Mouse (Mus musculus) liver, embryonic 14.5 days (tissue): Measurements from ENCODE around the gene Ankrd52. TPM values are rescaled to one million over a fixed set of nuclear protein-coding genes. Genes with fewer than 3 reads are reported as not detected.

Experiments
- ATAC-seq: fragments of 200-750 bp; cut with Nextera tagmentation; 2 replicates; pipeline ENCODE4 v1.8.0; 2017; ENCODE audit warnings: moderate number of reproducible peaks, mild to moderate bottlenecking, moderate library complexity; ENCODE audit not compliant: insufficient read depth
- DNase-seq, 3 experiments: peaks; one replicate each; pipeline ENCODE4 v3.0.0-alpha.2; 2012 to 2013; ENCODE audit warnings: low read depth in 3 of 3, low spot score in 3 of 3
- H3K27ac ChIP-seq: fragments of 300-500 bp; sonication (generic); 2 replicates; pipeline ENCODE4 v1.5.1; 2014; ENCODE audit warnings: moderate library complexity, mild to moderate bottlenecking, control low read depth, inconsistent platforms
- H3K27me3 ChIP-seq: fragments of 300-500 bp; sonication (generic); 2 replicates; pipeline ENCODE4 v1.6.1; 2014; ENCODE audit warnings: mild to moderate bottlenecking, low read length, moderate library complexity; ENCODE audit not compliant: control insufficient read depth, insufficient read depth
- H3K36me3 ChIP-seq: fragments of 300-500 bp; sonication (generic); replicated peaks from 2 replicates; pipeline ENCODE4 v1.6.1; 2014; ENCODE audit warnings: low read depth; ENCODE audit not compliant: control insufficient read depth, insufficient read depth
- H3K4me1 ChIP-seq, 2 experiments: fragments of 200-500 bp in 1 of 2; fragments of 300-500 bp in 1 of 2; sonication (generic) in 1 of 2; replicated peaks; 2 replicates each; pipeline ENCODE4 v1.6.1; 2012 to 2014; ENCODE audit warnings: antibody characterized with exemption in 1 of 2, inconsistent platforms in 1 of 2, low read length in 1 of 2; ENCODE audit not compliant: control insufficient read depth in 2 of 2, insufficient read depth in 2 of 2
- H3K4me2 ChIP-seq: fragments of 300-500 bp; sonication (generic); 2 replicates; pipeline ENCODE4 v1.6.1; 2014; ENCODE audit warnings: low read depth, mild to moderate bottlenecking, control low read depth, moderate library complexity
- H3K4me3 ChIP-seq, 2 experiments: fragments of 200-500 bp in 1 of 2; fragments of 300-500 bp in 1 of 2; sonication (generic) in 1 of 2; 2 replicates each; pipeline ENCODE4 v1.5.1; 2012 to 2014; ENCODE audit warnings: low read depth in 2 of 2, low read length in 2 of 2, mild to moderate bottlenecking in 2 of 2, control low read depth in 1 of 2, inconsistent platforms in 1 of 2, moderate library complexity in 1 of 2; ENCODE audit not compliant: insufficient read depth in 1 of 2
- H3K9ac ChIP-seq: fragments of 300-500 bp; sonication (generic); replicated peaks from 2 replicates; pipeline ENCODE4 v1.6.1; 2014; ENCODE audit warnings: mild to moderate bottlenecking, control low read depth, moderate library complexity
- H3K9me3 ChIP-seq: fragments of 300-500 bp; sonication (generic); 2 replicates; pipeline ENCODE4 v1.6.1; 2016; ENCODE audit warnings: low read length, mixed read lengths; ENCODE audit not compliant: control insufficient read depth
- CTCF ChIP-seq: IDR thresholded peaks from 2 replicates; pipeline ENCODE4 v1.5.1; 2016; ENCODE audit warnings: antibody characterized with exemption, low read depth, control low read depth
- EP300 ChIP-seq: IDR thresholded peaks from 2 replicates; pipeline ENCODE4 v1.6.1; 2016; ENCODE audit warnings: antibody characterized with exemption, low read depth
- WGBS: fragments of 180-500 bp; shearing (Covaris S2); extraction: QIAGEN DNeasy Blood & Tissue Kit; methylation state at CpG from one replicate; pipeline ENCODE4 v1.1.7; 2014; ENCODE audit not compliant: insufficient replicate concordance; 5-methylcytosine and 5-hydroxymethylcytosine counted together
- microRNA-seq: library from miRNA; unstranded; fragments of <30 nt; microRNA quantifications from one replicate; pipeline ENCODE4, GENCODE M21; 2016
- polyA plus RNA-seq, 2 experiments: library from polyadenylated mRNA; depleted of rRNA in 1 of 2; stranded (reverse) in 1 of 2; unstranded in 1 of 2; fragments of >200 nt; fragmentation: Nextera tagmentation in 1 of 2; extraction: Ambion mirVana in 1 of 2; gene quantifications; 2 replicates each; pipeline versions ENCODE4 v1.2.1 to v1.2.3; 2012 to 2014

Ankrd52 gene
- polyA plus RNA-seq, 2 experiments = 4.3 to 7.4 TPM

DNA sequence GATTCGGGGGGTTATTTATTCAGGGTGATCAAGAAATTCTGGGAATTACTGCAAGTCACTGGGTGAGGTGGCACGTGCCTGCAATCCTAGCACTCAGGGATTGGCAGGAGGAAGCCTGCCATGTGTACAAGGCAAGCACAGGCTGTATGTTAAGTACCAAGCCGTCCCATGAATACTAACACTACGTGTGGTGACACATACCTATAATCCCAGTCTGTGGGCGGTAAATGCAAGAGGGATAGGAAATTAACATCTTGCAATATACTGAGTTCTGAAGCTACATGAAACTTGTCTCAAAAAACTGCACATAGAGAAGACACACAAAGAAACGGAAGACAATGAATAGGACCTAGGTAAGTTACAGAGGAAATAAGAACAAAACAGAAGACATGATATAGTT lies 74.1 kb downstream of the Ankrd52 start:
- Histone ChIP-seq H3K4me3 (no peak overlapping the region), H3K27me3 (no peaks in the 10 kb centered on the region), H3K9me3 (no peaks in the 10 kb centered on the region), H3K9ac (no peak overlapping the region), H3K36me3 (no peaks in the 10 kb centered on the region), H3K4me2 (no peak overlapping the region), H3K27ac (no peak overlapping the region), H3K4me1 (peaks cover 0 to 5% of the 10 kb centered on the region in 2 experiments; a peak in 1 of 4 replicates)
- TF ChIP-seq CTCF = no peak
- TF ChIP-seq EP300 = no peak
- no peak for DNase-seq
- WGBS = 64% methylated on average over 6 of the region's 6 CpGs
- ATAC-seq = no peak

DNA sequence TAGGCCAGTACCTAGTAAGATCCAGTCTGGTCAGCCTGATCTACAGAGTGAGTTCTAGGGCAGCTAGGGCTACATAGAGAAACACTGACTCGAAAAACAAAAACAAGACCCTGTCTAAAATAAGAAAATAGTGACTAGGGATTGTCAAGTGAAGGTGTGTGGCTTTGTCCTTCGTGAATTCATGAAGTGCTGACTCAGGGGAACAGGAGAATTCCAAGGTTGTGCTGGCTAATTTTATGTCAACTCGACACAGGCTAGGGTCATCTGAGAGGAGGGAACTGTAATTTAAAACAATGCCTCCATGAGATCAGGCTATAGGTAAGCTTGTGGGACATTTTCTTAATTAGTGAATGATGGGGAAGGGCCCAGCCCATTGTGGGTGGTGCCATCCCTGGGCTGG lies 77.6 kb downstream of the Ankrd52 start:
- ATAC-seq (no peak), DNase-seq (no peak)
- no peak overlapping the region for H3K9ac ChIP-seq
- no peak overlapping the region for H3K27ac ChIP-seq
- H3K4me3 ChIP-seq = no peak overlapping the region
- H3K4me2 ChIP-seq = no peak overlapping the region
- H3K36me3 ChIP-seq = no peaks in the 10 kb centered on the region
- 69% methylated on average over 3 of the region's 3 CpGs for WGBS
- H3K4me1 ChIP-seq = peaks cover 0 to 10% of the 10 kb centered on the region in 2 experiments; a peak in 2 of 4 replicates
- no peaks in the 10 kb centered on the region for H3K9me3 ChIP-seq
- no peaks in the 10 kb centered on the region for H3K27me3 ChIP-seq
- TF ChIP-seq CTCF (no peak), EP300 (no peak)

DNA sequence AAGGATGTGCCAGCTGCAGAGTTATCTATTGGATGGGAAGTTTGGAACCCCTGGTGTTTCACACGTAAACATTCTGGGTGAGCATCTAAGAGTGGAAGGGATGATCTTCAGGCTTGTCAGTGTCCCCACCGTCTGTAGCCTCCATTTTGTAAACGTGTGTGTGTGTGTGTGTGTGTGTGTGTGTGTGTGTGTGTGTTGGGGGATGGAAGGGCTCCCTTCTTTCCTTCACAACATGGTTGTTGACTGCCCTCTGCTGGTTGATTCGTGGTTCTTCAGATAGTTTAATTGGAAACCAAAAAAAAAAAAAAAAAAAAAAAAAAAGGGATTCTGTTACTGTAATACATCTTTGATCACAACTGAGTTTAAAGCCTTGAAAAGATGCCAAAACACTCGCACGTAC lies 78.4 kb downstream of the Ankrd52 start:
- H3K9me3 ChIP-seq = no peaks in the 10 kb centered on the region
- no peaks in the 10 kb centered on the region for H3K36me3 ChIP-seq
- H3K9ac ChIP-seq = no peak overlapping the region; the same call in 1 of the 2 replicates
- H3K4me2 ChIP-seq = peak overlapping the region; percentile 22; the same call in 1 of the 2 replicates
- H3K4me1 ChIP-seq = peaks cover 2 to 11% of the 10 kb centered on the region in 2 experiments
- no peaks in the 10 kb centered on the region for H3K27me3 ChIP-seq
- H3K4me3 ChIP-seq = no peak overlapping the region
- WGBS = 1% methylated on average over 6 of the region's 6 CpGs
- no peak for TF ChIP-seq EP300
- peak; percentile 79 for TF ChIP-seq CTCF
- ATAC-seq (no peak), DNase-seq (peak; percentile 59 to 70 (median 62))
- no peak overlapping the region for H3K27ac ChIP-seq

DNA sequence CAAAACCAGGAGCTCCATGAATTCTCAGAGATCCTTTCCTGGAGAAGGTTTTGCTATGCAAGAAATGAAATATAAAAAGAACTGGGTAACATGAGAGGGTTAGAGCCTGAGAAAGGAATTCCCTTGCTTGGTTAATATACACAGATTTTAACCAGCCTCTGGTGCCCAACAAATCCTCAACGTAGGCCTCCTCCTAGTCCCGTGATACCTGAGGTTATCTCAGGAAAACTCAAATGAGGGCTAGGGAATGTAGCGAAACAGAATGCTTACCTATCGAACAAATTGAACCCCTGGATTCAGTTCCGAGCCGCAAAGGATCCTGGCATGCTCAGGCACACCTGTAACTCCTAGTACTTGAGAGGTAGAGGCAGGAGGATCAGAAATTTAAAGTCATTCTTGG lies 80.8 kb downstream of the Ankrd52 start:
- no peak overlapping the region for H3K4me2 ChIP-seq
- DNase-seq (no peak), ATAC-seq (no peak)
- no peaks in the 10 kb centered on the region for H3K27me3 ChIP-seq
- peaks cover 5 to 19% of the 10 kb centered on the region in 2 experiments for H3K4me1 ChIP-seq
- H3K27ac ChIP-seq = no peak overlapping the region
- no peak overlapping the region for H3K4me3 ChIP-seq
- H3K9me3 ChIP-seq = no peaks in the 10 kb centered on the region
- no peak overlapping the region for H3K9ac ChIP-seq
- peaks cover 11% of the 10 kb centered on the region for H3K36me3 ChIP-seq
- TF ChIP-seq EP300 = no peak
- no peak for TF ChIP-seq CTCF
- 83% methylated on average over 6 of the region's 6 CpGs for WGBS

Small RNA genes lying within 50 kb of the gene (microRNA-seq; reads per million reads assigned to microRNA genes)
- gene Gm25361 (not detected), gene Gm26308 (not detected), gene Mir6914 (not detected), gene Mir6915 (not detected), gene Mir8105 (2.5 reads per million)

Other genes starting within 250 kb of the Ankrd52 start
- 8.0 and 9.5 TPM in 2 replicates for gene Rbms2, start 196.8 kb upstream of the Ankrd52 start, polyA plus RNA-seq (2012; rRNA removed)
- gene Rbms2, start 196.8 kb upstream of the Ankrd52 start, polyA plus RNA-seq (2014; fragmentation: Nextera tagmentation; extraction: Ambion mirVana) = 4.5 and 6.1 TPM in 2 replicates
- 4.2 and 5.5 TPM in 2 replicates for gene Gls2, start 182.7 kb upstream of the Ankrd52 start, polyA plus RNA-seq (2012; rRNA removed)
- gene Gls2, start 182.7 kb upstream of the Ankrd52 start, polyA plus RNA-seq (2014; fragmentation: Nextera tagmentation; extraction: Ambion mirVana) = 3.7 and 4.4 TPM in 2 replicates
- gene Spryd4, start 165.3 kb upstream of the Ankrd52 start, polyA plus RNA-seq (2012; rRNA removed) = 12.9 and 14.2 TPM in 2 replicates
- 20.8 and 21.4 TPM in 2 replicates for gene Spryd4, start 165.3 kb upstream of the Ankrd52 start, polyA plus RNA-seq (2014; fragmentation: Nextera tagmentation; extraction: Ambion mirVana)
- 0.02 TPM in 2 replicates for gene Mip, start 151.3 kb upstream of the Ankrd52 start, polyA plus RNA-seq (2012; rRNA removed)
- not detected in 2 replicates for gene Mip, start 151.3 kb upstream of the Ankrd52 start, polyA plus RNA-seq (2014; fragmentation: Nextera tagmentation; extraction: Ambion mirVana)
- 8.1 and 12.9 TPM in 2 replicates for gene Timeless, start 145.1 kb upstream of the Ankrd52 start, polyA plus RNA-seq (2012; rRNA removed)
- gene Timeless, start 145.1 kb upstream of the Ankrd52 start, polyA plus RNA-seq (2014; fragmentation: Nextera tagmentation; extraction: Ambion mirVana) = 23.3 and 23.4 TPM in 2 replicates
- 0.73 and 1.1 TPM in 2 replicates for gene Apon, start 123.0 kb upstream of the Ankrd52 start, polyA plus RNA-seq (2012; rRNA removed)
- 0.52 and 0.58 TPM in 2 replicates for gene Apon, start 123.0 kb upstream of the Ankrd52 start, polyA plus RNA-seq (2014; fragmentation: Nextera tagmentation; extraction: Ambion mirVana)
- 54.1 and 61.3 TPM in 2 replicates for gene Apof, start 108.4 kb upstream of the Ankrd52 start, polyA plus RNA-seq (2012; rRNA removed)
- gene Apof, start 108.4 kb upstream of the Ankrd52 start, polyA plus RNA-seq (2014; fragmentation: Nextera tagmentation; extraction: Ambion mirVana) = 73.7 and 74.1 TPM in 2 replicates
- 5.9 and 6.4 TPM in 2 replicates for gene Stat2, start 106.6 kb upstream of the Ankrd52 start, polyA plus RNA-seq (2012; rRNA removed)
- gene Stat2, start 106.6 kb upstream of the Ankrd52 start, polyA plus RNA-seq (2014; fragmentation: Nextera tagmentation; extraction: Ambion mirVana) = 4.2 and 5.4 TPM in 2 replicates
- gene Il23a, start 78.4 kb upstream of the Ankrd52 start, polyA plus RNA-seq (2012; rRNA removed) = 0.06 and 0.08 TPM in 2 replicates
- not detected in 2 replicates for gene Il23a, start 78.4 kb upstream of the Ankrd52 start, polyA plus RNA-seq (2014; fragmentation: Nextera tagmentation; extraction: Ambion mirVana)
- gene Pan2, start 73.8 kb upstream of the Ankrd52 start, polyA plus RNA-seq (2012; rRNA removed) = 11.5 and 13.3 TPM in 2 replicates
- 10.1 and 11.5 TPM in 2 replicates for gene Pan2, start 73.8 kb upstream of the Ankrd52 start, polyA plus RNA-seq (2014; fragmentation: Nextera tagmentation; extraction: Ambion mirVana)
- gene Cnpy2, start 54.7 kb upstream of the Ankrd52 start, polyA plus RNA-seq (2012; rRNA removed) = 23.8 and 38.8 TPM in 2 replicates
- gene Cnpy2, start 54.7 kb upstream of the Ankrd52 start, polyA plus RNA-seq (2014; fragmentation: Nextera tagmentation; extraction: Ambion mirVana) = 92.7 and 98.3 TPM in 2 replicates
- gene Cs, start 39.4 kb upstream of the Ankrd52 start, polyA plus RNA-seq (2012; rRNA removed) = 71.6 and 80.5 TPM in 2 replicates
- gene Cs, start 39.4 kb upstream of the Ankrd52 start, polyA plus RNA-seq (2014; fragmentation: Nextera tagmentation; extraction: Ambion mirVana) = 117 and 126 TPM in 2 replicates
- 6.5 and 7.7 TPM in 2 replicates for gene Coq10a, start 8.1 kb upstream of the Ankrd52 start, polyA plus RNA-seq (2012; rRNA removed)
- 4.7 and 5.0 TPM in 2 replicates for gene Coq10a, start 8.1 kb upstream of the Ankrd52 start, polyA plus RNA-seq (2014; fragmentation: Nextera tagmentation; extraction: Ambion mirVana)
- 33.0 and 40.8 TPM in 2 replicates for gene Slc39a5, start 24.1 kb downstream of the Ankrd52 start, polyA plus RNA-seq (2012; rRNA removed)
- gene Slc39a5, start 24.1 kb downstream of the Ankrd52 start, polyA plus RNA-seq (2014; fragmentation: Nextera tagmentation; extraction: Ambion mirVana) = 37.6 and 40.7 TPM in 2 replicates
- 24.2 and 25.4 TPM in 2 replicates for gene Nabp2, start 34.4 kb downstream of the Ankrd52 start, polyA plus RNA-seq (2012; rRNA removed)
- gene Nabp2, start 34.4 kb downstream of the Ankrd52 start, polyA plus RNA-seq (2014; fragmentation: Nextera tagmentation; extraction: Ambion mirVana) = 45.4 and 48.7 TPM in 2 replicates
- 5.0 and 5.9 TPM in 2 replicates for gene Rnf41, start 34.5 kb downstream of the Ankrd52 start, polyA plus RNA-seq (2012; rRNA removed)
- gene Rnf41, start 34.5 kb downstream of the Ankrd52 start, polyA plus RNA-seq (2014; fragmentation: Nextera tagmentation; extraction: Ambion mirVana) = 4.8 and 6.2 TPM in 2 replicates
- gene Smarcc2, start 82.1 kb downstream of the Ankrd52 start, polyA plus RNA-seq (2012; rRNA removed) = 23.2 and 29.8 TPM in 2 replicates
- gene Smarcc2, start 82.1 kb downstream of the Ankrd52 start, polyA plus RNA-seq (2014; fragmentation: Nextera tagmentation; extraction: Ambion mirVana) = 27.7 and 32.8 TPM in 2 replicates
- 429 and 654 TPM in 2 replicates for gene Myl6, start 117.0 kb downstream of the Ankrd52 start, polyA plus RNA-seq (2012; rRNA removed)
- 490 and 506 TPM in 2 replicates for gene Myl6, start 117.0 kb downstream of the Ankrd52 start, polyA plus RNA-seq (2014; fragmentation: Nextera tagmentation; extraction: Ambion mirVana)
- gene Myl6b, start 121.6 kb downstream of the Ankrd52 start, polyA plus RNA-seq (2012; rRNA removed) = 1.2 and 1.5 TPM in 2 replicates
- 0.72 and 1.3 TPM in 2 replicates for gene Myl6b, start 121.6 kb downstream of the Ankrd52 start, polyA plus RNA-seq (2014; fragmentation: Nextera tagmentation; extraction: Ambion mirVana)
- gene Esyt1, start 148.8 kb downstream of the Ankrd52 start, polyA plus RNA-seq (2012; rRNA removed) = 9.4 and 10.3 TPM in 2 replicates
- 7.0 and 7.8 TPM in 2 replicates for gene Esyt1, start 148.8 kb downstream of the Ankrd52 start, polyA plus RNA-seq (2014; fragmentation: Nextera tagmentation; extraction: Ambion mirVana)
- gene Zc3h10, start 170.7 kb downstream of the Ankrd52 start, polyA plus RNA-seq (2012; rRNA removed) = 3.3 and 4.0 TPM in 2 replicates
- 4.3 and 5.3 TPM in 2 replicates for gene Zc3h10, start 170.7 kb downstream of the Ankrd52 start, polyA plus RNA-seq (2014; fragmentation: Nextera tagmentation; extraction: Ambion mirVana)
- gene Rpl41, start 172.2 kb downstream of the Ankrd52 start, polyA plus RNA-seq (2012; rRNA removed) = 1,053 and 2,546 TPM in 2 replicates
- gene Rpl41, start 172.2 kb downstream of the Ankrd52 start, polyA plus RNA-seq (2014; fragmentation: Nextera tagmentation; extraction: Ambion mirVana) = 3,181 and 3,454 TPM in 2 replicates
- gene Pa2g4, start 188.9 kb downstream of the Ankrd52 start, polyA plus RNA-seq (2012; rRNA removed) = 57.6 and 113 TPM in 2 replicates
- 163 and 172 TPM in 2 replicates for gene Pa2g4, start 188.9 kb downstream of the Ankrd52 start, polyA plus RNA-seq (2014; fragmentation: Nextera tagmentation; extraction: Ambion mirVana)
- gene Erbb3, start 212.5 kb downstream of the Ankrd52 start, polyA plus RNA-seq (2012; rRNA removed) = 1.3 and 1.4 TPM in 2 replicates
- gene Erbb3, start 212.5 kb downstream of the Ankrd52 start, polyA plus RNA-seq (2014; fragmentation: Nextera tagmentation; extraction: Ambion mirVana) = 1.1 and 1.5 TPM in 2 replicates
- 867 and 921 TPM in 2 replicates for gene Rps26, start 249.6 kb downstream of the Ankrd52 start, polyA plus RNA-seq (2012; rRNA removed)
- 643 and 646 TPM in 2 replicates for gene Rps26, start 249.6 kb downstream of the Ankrd52 start, polyA plus RNA-seq (2014; fragmentation: Nextera tagmentation; extraction: Ambion mirVana)